Mouse (Mus musculus): ENCODE measurements around the gene Apool. TPM values are rescaled to one million over a fixed set of nuclear protein-coding genes. Genes with fewer than 3 reads are reported as not detected.

Apool gene
- 9.8 and 11.4 TPM in 2 replicates for polyA plus RNA-seq (2021; fragmentation: Nextera tagmentation)
- long read RNA-seq, experiment 1, transcript Apool-201 (9 exons, 1,359 nt): major isoform, 14 of 19 reads
- long read RNA-seq, experiment 1, partial matches to known transcripts: 1 of 19 reads
- long read RNA-seq, experiment 1, other reads (novel, unspliced or antisense): 4 of 19 reads
- long read RNA-seq, experiment 2, transcript Apool-201 (9 exons, 1,359 nt): major isoform, 8 of 11 reads
- long read RNA-seq, experiment 2, partial matches to known transcripts: 2 of 11 reads
- long read RNA-seq, experiment 2, other reads (novel, unspliced or antisense): 1 of 11 reads

DNA sequence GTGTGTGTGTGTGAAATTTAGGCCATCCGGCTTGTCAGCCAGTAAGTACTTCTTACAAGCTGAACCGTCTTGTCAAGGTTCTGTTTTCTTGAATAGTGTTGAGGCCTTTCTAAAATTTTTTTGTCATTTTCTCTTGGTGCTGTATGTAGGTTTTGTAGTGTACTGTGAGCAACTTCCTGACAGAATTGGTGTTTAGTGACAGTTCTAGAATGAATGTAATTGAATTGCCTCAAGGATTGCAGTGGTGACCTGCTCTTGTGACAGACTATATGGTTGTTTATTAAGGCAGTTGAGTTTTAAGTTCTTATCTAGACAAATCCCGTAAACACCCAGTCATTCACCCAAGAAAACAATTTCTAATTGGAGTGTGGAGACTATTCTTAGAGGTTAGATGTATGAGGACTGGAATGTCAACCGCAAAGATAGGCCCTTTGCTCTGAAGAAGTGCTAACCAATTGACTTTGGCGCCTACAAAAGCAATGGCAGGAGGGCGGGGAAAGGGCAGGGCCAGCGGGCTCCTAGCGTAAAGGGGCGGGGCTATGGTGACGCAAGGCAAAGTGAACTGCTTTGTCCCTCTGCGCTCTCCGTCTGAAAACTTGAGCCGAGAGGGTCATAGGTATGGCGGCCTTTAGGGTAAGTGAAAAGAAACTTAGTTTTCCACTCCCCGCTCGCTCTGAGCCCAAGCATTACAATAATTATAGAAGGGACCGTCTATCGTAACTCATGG is at the start of gene Apool:
Apool (plus strand) TSS at position 531 of the 727 bp plus-strand sequence.

GRCm38 (mm10) chrX:112406679-112407078 is 95.5 kb downstream of the Apool start, which contains the start of gene Satl1:
TSS of gene Satl1 (minus strand) at chrX:112406779.

Other genes with a start within 250 kb of the Apool start
- not detected in 2 replicates for gene 4933403O08Rik, start 72.3 kb upstream of the Apool start, polyA plus RNA-seq (2021; fragmentation: Nextera tagmentation)
- gene Satl1, start 95.4 kb downstream of the Apool start, polyA plus RNA-seq (2021; fragmentation: Nextera tagmentation): not detected in 2 replicates
- not detected in 2 replicates for gene 2010106E10Rik, start 183.9 kb downstream of the Apool start, polyA plus RNA-seq (2021; fragmentation: Nextera tagmentation)